Mouse (Mus musculus) inflammation-experienced regulatory T-cells, adult 16 weeks (primary cell): ENCODE results near the gene Pih1h3b. TPM values are rescaled to one million over a fixed set of nuclear protein-coding genes. Genes with fewer than 3 reads are reported as not detected.

Source experiments
- polyA plus RNA-seq: library from polyadenylated mRNA; unstranded; fragments of 100-300 nt; shearing (Covaris generic); gene quantifications from one replicate; pipeline ENCODE4 v1.2.1, GENCODE M21; 2017

Gene Pih1h3b
- polyA plus RNA-seq: not detected

DNA sequence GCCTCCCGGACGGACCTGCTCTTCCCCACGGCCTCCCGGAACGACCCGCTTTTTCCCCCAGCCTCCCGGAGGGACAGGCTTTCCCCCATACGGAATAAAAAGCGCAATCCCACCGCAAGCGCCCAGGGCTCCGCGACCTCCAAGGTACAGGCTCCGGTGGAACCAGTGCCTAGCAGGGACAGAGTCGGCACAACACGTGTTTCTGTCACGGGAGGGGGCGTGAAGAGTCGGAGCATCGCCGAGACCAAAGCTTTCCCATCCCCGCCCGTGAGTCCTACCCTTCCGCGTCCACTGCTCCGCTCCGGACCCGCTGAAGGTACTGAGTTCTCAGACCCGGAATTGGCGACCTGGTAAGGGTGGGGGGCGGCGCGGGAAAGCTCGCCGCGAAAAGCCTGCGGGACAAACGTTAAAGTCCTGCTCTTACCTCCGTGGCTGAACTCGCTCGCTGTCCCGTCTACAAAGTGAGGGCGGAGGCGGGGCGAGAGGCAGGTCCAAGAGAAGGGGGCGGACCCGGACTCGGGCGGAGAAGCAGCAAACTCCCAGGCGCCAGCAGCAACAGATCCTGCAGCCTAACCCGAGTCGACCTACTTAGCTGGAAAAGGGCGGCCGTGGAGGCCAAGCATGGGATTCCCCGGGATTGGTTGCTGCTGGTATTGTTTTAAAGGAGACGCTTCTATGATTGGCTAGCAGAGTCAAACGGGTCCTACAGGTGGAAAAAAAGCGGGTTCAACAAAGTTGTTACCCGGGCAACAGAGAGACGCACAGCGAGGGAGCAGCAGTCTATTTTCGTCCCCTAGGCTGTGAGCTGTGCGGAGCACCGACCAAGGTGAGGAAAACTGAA is at the start of gene Pih1h3b, which contains the start of gene Nup62cl:
Pih1h3b (plus strand) TSS at position 745 of the 841 bp plus-strand sequence.
Nup62cl (minus strand) TSS at position 578 of the 841 bp plus-strand sequence.

Other genes starting within 250 kb of the Pih1h3b start
- not detected for gene Morc4, start 191.2 kb upstream of the Pih1h3b start, polyA plus RNA-seq
- gene Rbm41, start 64.3 kb upstream of the Pih1h3b start, polyA plus RNA-seq: 11.8 TPM
- gene Nup62cl, start 167 bp upstream of the Pih1h3b start, polyA plus RNA-seq: not detected